Mouse (Mus musculus): ENCODE results near the gene Mnat1. TPM values are rescaled to one million over a fixed set of nuclear protein-coding genes. Genes with fewer than 3 reads are reported as not detected.
"Not testable (repeated sequence)": the region's sequence is repeated elsewhere in the genome, so short reads cannot be mapped to it uniquely, and the experiment has no call there.

The Mnat1 gene
- 1.7 and 2.2 TPM in 2 replicates for polyA plus RNA-seq (2012; rRNA removed)

GRCm38 (mm10) chr12:73123093-73124041 lies at the start of gene Mnat1:
Mnat1 (plus strand) TSS chr12:73123717.
- WGBS = 2% methylated on average over 23 of the region's 23 CpGs
- Histone ChIP-seq H3K4me3 (ENCODE audit: extremely low read depth, insufficient read depth, insufficient read length) (peak within 1 kb of the TSS; percentile 71), H3K27me3 (ENCODE audit: control insufficient read depth, insufficient read depth, low read length) (no peaks in the 10 kb centered on the region), H3K27ac (ENCODE audit: insufficient read depth, low read length) (no peak within 1 kb of the TSS; the same call in 1 of the 2 replicates), H3K36me3 (ENCODE audit: control insufficient read depth, insufficient read depth, low read length) (no peaks in the 10 kb centered on the region), H3K4me1 (ENCODE audit: control insufficient read depth, insufficient read depth, insufficient read length) (peaks cover 5% of the 10 kb centered on the region; the same call in 1 of the 2 replicates)
- peak; percentile 54 to 59 for DNase-seq (ENCODE audit: low read depth in 1 of 2, low spot score in 2 of 2)
- no peak for TF ChIP-seq CTCF (IDR thresholded peaks at IDR 0.05; ENCODE audit: extremely low read depth, insufficient read depth, insufficient read length, insufficient replicate concordance)
- TF ChIP-seq POLR2A (IDR thresholded peaks at IDR 0.05; ENCODE audit: low read depth, low read length) = 0 out of 2 replicates have a peak, but pooled peaks have one; percentile 5

- WGBS = 91% methylated on average over 4 of the region's 4 CpGs
- not testable (repeated sequence) for H3K27ac ChIP-seq (ENCODE audit: insufficient read depth, low read length); H3K4me3 ChIP-seq (ENCODE audit: extremely low read depth, insufficient read depth, insufficient read length); H3K4me1 ChIP-seq (ENCODE audit: control insufficient read depth, insufficient read depth, insufficient read length); H3K27me3 ChIP-seq (ENCODE audit: control insufficient read depth, insufficient read depth, low read length); DNase-seq (ENCODE audit: low read depth in 1 of 2, low spot score in 2 of 2); H3K36me3 ChIP-seq (ENCODE audit: control insufficient read depth, insufficient read depth, low read length)
These were observed 41.7 kb upstream of the Mnat1 start for GRCm38 (mm10) chr12:73081828-73082227.

DNA sequence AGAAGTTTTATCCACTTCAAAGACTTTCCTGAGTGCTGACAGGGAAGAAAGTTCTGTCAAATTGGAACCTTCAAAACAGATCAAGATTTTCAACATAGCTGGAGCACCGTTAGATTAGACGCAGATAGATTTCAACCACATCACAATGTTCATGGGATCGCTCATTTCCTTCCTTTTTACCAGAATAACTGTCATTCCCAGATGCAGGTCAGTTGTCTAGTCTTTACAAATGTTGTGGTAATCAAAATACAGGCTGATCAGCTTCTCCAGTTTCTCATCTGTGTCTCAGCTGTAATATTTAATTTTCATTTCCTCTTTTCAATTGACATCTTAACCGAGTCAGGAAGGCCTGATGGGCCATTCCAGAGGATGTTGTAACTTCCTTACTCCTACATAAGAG lies 39.7 kb upstream of the Mnat1 start:
- Histone ChIP-seq H3K27me3 (ENCODE audit: control insufficient read depth, insufficient read depth, low read length) (no peaks in the 10 kb centered on the region), H3K4me3 (ENCODE audit: extremely low read depth, insufficient read depth, insufficient read length) (no peak overlapping the region), H3K27ac (ENCODE audit: insufficient read depth, low read length) (no peak overlapping the region), H3K4me1 (ENCODE audit: control insufficient read depth, insufficient read depth, insufficient read length) (no peaks in the 10 kb centered on the region), H3K36me3 (ENCODE audit: control insufficient read depth, insufficient read depth, low read length) (no peaks in the 10 kb centered on the region)
- WGBS = 36% methylated on average over 4 of the region's 4 CpGs
- DNase-seq (ENCODE audit: low read depth in 1 of 2, low spot score in 2 of 2) = no peak
- no peak for TF ChIP-seq CTCF (IDR thresholded peaks at IDR 0.05; ENCODE audit: extremely low read depth, insufficient read depth, insufficient read length, insufficient replicate concordance)
- no peak for TF ChIP-seq POLR2A (IDR thresholded peaks at IDR 0.05; ENCODE audit: low read depth, low read length)

- TF ChIP-seq POLR2A (IDR thresholded peaks at IDR 0.05; ENCODE audit: low read depth, low read length) = no peak
- no peak for TF ChIP-seq CTCF (IDR thresholded peaks at IDR 0.05; ENCODE audit: extremely low read depth, insufficient read depth, insufficient read length, insufficient replicate concordance)
- 72% methylated on average over 11 of the region's 11 CpGs for WGBS
- no peak for DNase-seq (ENCODE audit: low read depth in 1 of 2, low spot score in 2 of 2)
- H3K4me1 ChIP-seq (ENCODE audit: control insufficient read depth, insufficient read depth, insufficient read length) = no peaks in the 10 kb centered on the region
- no peak overlapping the region for H3K4me3 ChIP-seq (ENCODE audit: extremely low read depth, insufficient read depth, insufficient read length)
- no peaks in the 10 kb centered on the region for H3K27me3 ChIP-seq (ENCODE audit: control insufficient read depth, insufficient read depth, low read length)
- no peaks in the 10 kb centered on the region for H3K36me3 ChIP-seq (ENCODE audit: control insufficient read depth, insufficient read depth, low read length)
- H3K27ac ChIP-seq (ENCODE audit: insufficient read depth, low read length) = no peak overlapping the region
These were observed 37.5 kb upstream of the Mnat1 start for GRCm38 (mm10) chr12:73085739-73086630.

- WGBS = 94% methylated on average over 7 of the region's 7 CpGs
- DNase-seq (ENCODE audit: low read depth in 1 of 2, low spot score in 2 of 2) = no peak
- Histone ChIP-seq H3K36me3 (ENCODE audit: control insufficient read depth, insufficient read depth, low read length) (no peaks in the 10 kb centered on the region), H3K27ac (ENCODE audit: insufficient read depth, low read length) (no peak overlapping the region), H3K4me3 (ENCODE audit: extremely low read depth, insufficient read depth, insufficient read length) (no peak overlapping the region), H3K4me1 (ENCODE audit: control insufficient read depth, insufficient read depth, insufficient read length) (no peaks in the 10 kb centered on the region), H3K27me3 (ENCODE audit: control insufficient read depth, insufficient read depth, low read length) (no peaks in the 10 kb centered on the region)
- TF ChIP-seq CTCF (IDR thresholded peaks at IDR 0.05; ENCODE audit: extremely low read depth, insufficient read depth, insufficient read length, insufficient replicate concordance) (no peak), POLR2A (IDR thresholded peaks at IDR 0.05; ENCODE audit: low read depth, low read length) (no peak)
These were observed 36.4 kb upstream of the Mnat1 start for GRCm38 (mm10) chr12:73087086-73087485.

- H3K4me3 ChIP-seq (ENCODE audit: extremely low read depth, insufficient read depth, insufficient read length) = no peak overlapping the region
- TF ChIP-seq POLR2A (IDR thresholded peaks at IDR 0.05; ENCODE audit: low read depth, low read length) (no peak), CTCF (IDR thresholded peaks at IDR 0.05; ENCODE audit: extremely low read depth, insufficient read depth, insufficient read length, insufficient replicate concordance) (no peak)
- no peaks in the 10 kb centered on the region for H3K36me3 ChIP-seq (ENCODE audit: control insufficient read depth, insufficient read depth, low read length)
- no peaks in the 10 kb centered on the region for H3K4me1 ChIP-seq (ENCODE audit: control insufficient read depth, insufficient read depth, insufficient read length)
- DNase-seq (ENCODE audit: low read depth in 1 of 2, low spot score in 2 of 2) = no peak
- WGBS = 55% methylated on average over 5 of the region's 5 CpGs
- no peak overlapping the region for H3K27ac ChIP-seq (ENCODE audit: insufficient read depth, low read length)
- H3K27me3 ChIP-seq (ENCODE audit: control insufficient read depth, insufficient read depth, low read length) = no peaks in the 10 kb centered on the region
These were observed 35.0 kb upstream of the Mnat1 start for GRCm38 (mm10) chr12:73088500-73088899.

Measured in spleen, adult 2 months (tissue).